Comparison of ENCODE assay signal across 8 mouse cellular contexts in the genomic region with DNA sequence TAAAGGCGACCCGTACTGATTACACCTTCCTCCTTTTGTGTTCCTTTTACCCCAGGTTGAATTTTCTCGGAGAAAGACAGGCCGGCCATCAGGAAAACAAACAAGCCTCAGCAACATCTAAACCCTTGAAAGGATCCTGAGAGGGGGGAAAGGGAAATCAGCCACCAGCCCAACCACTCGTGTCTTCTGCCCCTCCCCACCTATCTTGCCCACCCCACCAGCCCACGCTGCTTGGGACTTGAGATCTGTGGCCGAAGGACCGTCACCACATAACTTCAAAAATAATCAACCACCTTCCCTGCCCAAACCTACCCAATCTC. TPM values are rescaled to one million over a fixed set of nuclear protein-coding genes. Genes with fewer than 3 reads are reported as not detected.
DNase-seq lines count a peak whose midpoint lies in the region; ATAC-seq lines count a peak whose summit lies in the region.

No protein-coding gene starts in this region.

- H3K27ac ChIP-seq in hindbrain, embryonic 16.5 days (ENCODE audit: low read depth, low read length), result peak overlapping the region; percentile 91

- H3K9me3 ChIP-seq in hindbrain, embryonic 16.5 days (ENCODE audit: control insufficient read depth, low read length), result no peaks in the 10 kb centered on the region

- H3K4me1 ChIP-seq in hindbrain, embryonic 16.5 days (ENCODE audit: control insufficient read depth, insufficient read depth, low read depth, low read length), result peaks cover 31% of the 10 kb centered on the region

- DNase-seq in adrenal gland, postnatal 10 days, result peak; percentile 48
- DNase-seq in adrenal gland, adult 8-10 months, result no peak
- peak; percentile 36 for DNase-seq in right cerebral cortex, adult 18-20 months
- DNase-seq in right cerebral cortex, postnatal 14 days, result no peak
- DNase-seq in lung, postnatal 10 days, result peak; percentile 50
- DNase-seq in right cerebral cortex, postnatal 4 days, result no peak
- no peak for DNase-seq in yolk sac, embryonic 10.5 days (ENCODE audit: low spot score)

- peak overlapping the region; percentile 87 for H3K4me2 ChIP-seq in hindbrain, embryonic 16.5 days (ENCODE audit: low read length)

- no peaks in the 10 kb centered on the region; the same call in 1 of the 2 replicates for H3K36me3 ChIP-seq in hindbrain, embryonic 16.5 days (ENCODE audit: control insufficient read depth, insufficient read depth, low read length)

- peak overlapping the region; percentile 88 for H3K9ac ChIP-seq in hindbrain, embryonic 16.5 days (ENCODE audit: low read depth, low read length)

- no peak for ATAC-seq in hindbrain, embryonic 16.5 days

- 0% methylated on average over 8 of the region's 8 CpGs for WGBS in hindbrain, embryonic 16.5 days

- H3K27me3 ChIP-seq in hindbrain, embryonic 16.5 days (replicated peaks; ENCODE audit: control insufficient read depth, insufficient read depth, low read length), result no peaks in the 10 kb centered on the region

- peak overlapping the region; percentile 67 for H3K4me3 ChIP-seq in hindbrain, embryonic 16.5 days (ENCODE audit: low read length)

RNA-seq across cellular contexts. Expression of a gene that starts 0.9 kb away (rescaled TPM):
- total RNA-seq in adrenal gland, postnatal 10 days (2021), result 10 to 100 TPM; 78.7 to 83.1 TPM
- total RNA-seq in adrenal gland, adult 8-10 months (2022), result 100 to 1,000 TPM in 1 of 4 experiments, 10 to 100 TPM in 3; 65.5 to 105 (median 89.6) TPM
- polyA plus RNA-seq in hindbrain, embryonic 16.5 days (2015; fragmentation: Nextera tagmentation; extraction: Ambion mirVana), result 32.7 and 40.2 TPM in 2 replicates

RNA-seq across cellular contexts. Expression of a gene that starts 0.9 kb away (rescaled TPM):
- 100 to 1,000 TPM; 101 to 104 TPM for total RNA-seq in adrenal gland, postnatal 10 days (2021)
- 100 to 1,000 TPM in 2 of 4 experiments, 10 to 100 TPM in 2; 81.7 to 102 (median 99.4) TPM for total RNA-seq in adrenal gland, adult 8-10 months (2022)
- 59.6 and 67.4 TPM in 2 replicates for polyA plus RNA-seq in hindbrain, embryonic 16.5 days (2015; fragmentation: Nextera tagmentation; extraction: Ambion mirVana)

RNA-seq across cellular contexts. Expression of a gene that starts 7.2 kb away (rescaled TPM):
- 10 to 100 TPM; 15.9 to 28.7 TPM for total RNA-seq in adrenal gland, postnatal 10 days (2021)
- 10 to 100 TPM; 34.8 to 61.0 (median 44.9) TPM for total RNA-seq in adrenal gland, adult 8-10 months (2022)
- 287 and 393 TPM in 2 replicates for polyA plus RNA-seq in hindbrain, embryonic 16.5 days (2015; fragmentation: Nextera tagmentation; extraction: Ambion mirVana)

RNA-seq across cellular contexts. Expression of a gene that starts 19.9 kb away (rescaled TPM):
- total RNA-seq in adrenal gland, postnatal 10 days (2021), result 10 to 100 TPM; 58.0 to 70.5 TPM
- total RNA-seq in adrenal gland, adult 8-10 months (2022), result 10 to 100 TPM; 33.1 to 46.5 (median 40.3) TPM
- polyA plus RNA-seq in hindbrain, embryonic 16.5 days (2015; fragmentation: Nextera tagmentation; extraction: Ambion mirVana), result 67.4 and 77.4 TPM in 2 replicates

RNA-seq across cellular contexts. Expression of a gene that starts 37.5 kb away (rescaled TPM):
- total RNA-seq in adrenal gland, postnatal 10 days (2021), result 10 to 100 TPM; 36.8 to 38.0 TPM
- total RNA-seq in adrenal gland, adult 8-10 months (2022), result 10 to 100 TPM; 40.6 to 57.8 (median 52.0) TPM
- polyA plus RNA-seq in hindbrain, embryonic 16.5 days (2015; fragmentation: Nextera tagmentation; extraction: Ambion mirVana), result 25.0 and 33.3 TPM in 2 replicates

Comparison
In these comparisons a context has a peak if more than half of its experiments do, and no peak if none do; other contexts are left out.
1. DNase-seq: peak in adrenal gland, postnatal 10 days (single experiment), right cerebral cortex, adult 18-20 months (single experiment) and lung, postnatal 10 days (single experiment); none in adrenal gland, adult 8-10 months (single experiment), right cerebral cortex, postnatal 14 days (single experiment), right cerebral cortex, postnatal 4 days (single experiment) and yolk sac, embryonic 10.5 days (single experiment).